Mouse (Mus musculus) NIH3T3 (cell line): ENCODE data around the gene Hnrnpul1.

Experiments used
- DNase-seq: peaks from one replicate; pipeline ENCODE4 v3.0.0-alpha.2; 2012; ENCODE audit warnings: low read depth

The Hnrnpul1 gene

DNA sequence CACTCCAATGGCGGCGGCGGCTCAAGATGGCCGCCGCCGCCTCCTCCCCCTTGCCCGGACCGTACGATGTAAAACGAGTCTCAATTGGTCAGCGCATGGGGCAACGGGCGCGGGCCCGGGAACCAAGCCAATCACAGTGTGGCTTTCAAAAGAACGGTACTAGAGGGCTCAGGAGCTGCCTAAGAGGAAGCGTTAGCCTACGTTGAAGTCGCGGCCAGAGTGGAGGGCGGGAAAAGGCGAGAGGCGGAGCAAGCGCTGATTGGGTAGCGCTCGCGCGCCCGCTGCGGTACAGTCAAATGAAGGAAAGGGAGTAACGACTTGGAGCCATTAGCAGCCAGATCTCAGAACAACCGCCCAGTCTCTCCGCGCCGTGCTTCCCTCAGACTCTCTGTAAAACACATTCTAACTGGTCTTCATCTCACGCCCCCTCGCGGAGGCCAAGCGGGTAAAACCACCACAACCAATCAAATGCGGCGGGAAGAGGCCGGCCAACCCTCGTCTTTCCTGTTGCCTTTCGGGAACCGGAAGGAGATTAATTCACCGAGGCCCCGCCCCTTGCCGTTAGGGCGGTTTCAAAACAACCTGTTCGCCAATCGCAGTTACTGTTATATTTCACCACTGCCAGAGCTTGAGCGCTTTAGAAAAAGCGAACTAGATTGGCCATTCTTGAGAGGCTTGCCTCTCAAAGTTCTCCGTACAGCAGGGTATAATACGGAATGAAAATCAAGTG lies at the start of gene Hnrnpul1:
Hnrnpul1 (minus strand) TSS at position 20 of the 730 bp plus-strand sequence.
- peak; percentile 99 for DNase-seq

DNA sequence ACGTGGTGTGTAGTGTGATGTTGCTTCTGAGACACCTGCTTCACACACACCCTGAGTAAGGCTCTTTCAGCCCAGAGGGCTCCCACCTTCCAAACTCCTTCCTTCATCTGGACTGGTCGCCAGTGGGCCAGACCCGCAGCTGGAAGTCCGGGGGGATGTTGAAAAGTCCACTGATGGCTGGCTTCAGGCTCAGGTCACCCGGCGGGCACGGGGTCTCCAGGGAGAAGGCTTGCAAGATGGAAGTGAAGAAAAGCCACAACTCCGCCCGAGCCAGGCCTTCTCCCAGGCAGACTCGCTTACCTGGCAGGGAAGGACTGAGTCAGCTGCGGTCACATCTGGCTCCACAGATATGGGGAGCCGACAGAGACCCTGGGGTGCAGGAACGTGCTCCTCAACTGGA lies 48.9 kb upstream of the Hnrnpul1 start:
- no peak for DNase-seq

DNA sequence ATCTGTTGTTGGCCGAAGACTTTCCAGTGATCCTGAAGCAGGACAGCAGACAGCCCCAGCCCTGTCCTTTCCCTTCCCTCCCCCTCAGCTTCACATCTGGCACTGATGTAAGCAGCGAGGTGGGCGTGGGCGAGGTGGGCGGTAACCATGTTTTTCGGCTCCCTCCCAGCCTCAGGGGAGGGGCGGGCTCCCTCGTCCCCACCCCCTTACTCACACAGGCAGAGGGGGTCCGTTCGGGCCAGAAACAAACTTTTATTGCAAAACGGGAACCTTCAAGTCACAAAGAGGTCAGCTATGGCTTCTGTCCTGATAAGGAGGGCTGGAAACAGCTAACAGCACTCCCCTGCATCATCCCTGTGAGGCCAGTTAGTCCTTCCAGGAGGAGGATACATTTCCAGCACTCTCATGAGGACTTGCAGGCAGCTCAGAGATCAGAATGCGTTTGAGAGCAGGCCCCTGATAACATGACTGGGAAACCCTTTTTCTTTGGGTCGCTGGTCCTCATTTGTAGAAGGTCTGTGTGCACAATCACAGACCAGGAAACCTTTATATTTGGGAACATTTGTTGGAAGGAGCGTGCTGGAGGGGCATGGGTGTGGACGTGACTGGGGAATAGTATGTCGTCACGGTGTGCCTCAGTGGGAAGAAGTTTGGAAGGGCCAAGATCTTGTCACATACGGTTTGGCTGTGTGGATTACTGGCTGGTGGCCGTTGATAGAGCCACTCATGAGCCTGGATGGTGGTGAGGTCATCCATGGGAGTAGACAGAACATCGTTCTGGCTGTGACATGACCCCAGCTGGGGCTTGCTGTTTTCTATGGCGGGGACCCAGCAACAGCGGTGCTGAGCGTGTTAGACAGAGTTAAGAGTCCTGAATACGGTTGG lies 47.9 kb upstream of the Hnrnpul1 start:
- peak; percentile 92 for DNase-seq

DNA sequence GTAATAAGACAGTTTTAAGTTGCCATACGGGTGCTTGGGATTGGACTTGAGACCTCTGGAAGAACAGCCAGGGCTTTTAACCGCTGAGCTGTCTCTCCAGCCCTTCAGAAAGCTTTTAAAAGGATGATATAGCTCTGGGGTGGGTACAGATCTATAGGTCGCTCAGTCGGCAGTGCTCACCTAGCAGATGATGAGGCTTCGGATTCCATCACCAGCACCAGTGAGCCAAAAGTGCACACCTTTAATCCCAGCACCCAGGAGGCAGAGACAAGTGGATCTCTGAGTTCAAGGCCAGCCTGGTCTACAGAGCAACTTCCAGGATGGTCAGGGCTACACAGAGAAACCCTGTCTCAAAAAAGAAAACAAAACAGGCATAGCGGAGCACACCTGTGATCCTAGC lies 46.5 kb upstream of the Hnrnpul1 start:
- no peak for DNase-seq

DNA sequence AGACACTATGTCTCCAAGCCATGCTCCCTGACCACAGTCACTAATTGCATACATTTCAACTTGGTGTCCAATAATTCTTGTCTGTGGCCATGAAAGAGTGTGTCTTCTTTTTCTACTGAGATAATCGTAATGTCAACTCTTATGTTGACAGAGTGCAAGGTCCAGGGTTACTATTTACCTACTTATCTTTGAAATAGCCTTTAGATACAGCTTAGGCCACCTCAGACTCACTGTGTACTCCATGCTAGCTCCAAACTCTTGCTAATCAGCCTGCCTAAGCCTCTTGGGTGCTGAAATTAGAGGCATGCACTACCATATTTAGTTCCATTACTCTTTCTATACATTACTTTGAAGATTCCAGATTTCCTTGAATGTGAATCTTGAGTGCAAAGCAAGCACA lies 44.8 kb upstream of the Hnrnpul1 start:
- no peak for DNase-seq

DNA sequence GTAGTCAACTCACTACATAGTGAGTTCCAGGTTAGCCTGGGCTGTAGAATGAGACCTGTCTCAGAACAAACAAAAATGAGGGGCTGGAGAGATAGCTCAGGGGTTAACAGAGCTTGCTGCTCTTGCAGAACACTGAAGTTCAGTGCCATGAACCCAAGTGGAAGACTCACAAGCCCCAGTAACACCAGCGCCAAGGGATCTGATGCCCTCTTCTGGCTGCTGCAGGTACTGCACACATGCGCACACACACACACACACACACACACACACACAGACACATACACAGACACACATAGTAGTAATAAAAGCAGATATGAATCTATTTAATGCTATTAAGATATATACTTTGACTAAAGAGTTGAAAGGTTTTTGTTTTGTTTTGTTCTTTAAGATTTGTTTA lies 44.0 kb upstream of the Hnrnpul1 start:
- DNase-seq = no peak

DNA sequence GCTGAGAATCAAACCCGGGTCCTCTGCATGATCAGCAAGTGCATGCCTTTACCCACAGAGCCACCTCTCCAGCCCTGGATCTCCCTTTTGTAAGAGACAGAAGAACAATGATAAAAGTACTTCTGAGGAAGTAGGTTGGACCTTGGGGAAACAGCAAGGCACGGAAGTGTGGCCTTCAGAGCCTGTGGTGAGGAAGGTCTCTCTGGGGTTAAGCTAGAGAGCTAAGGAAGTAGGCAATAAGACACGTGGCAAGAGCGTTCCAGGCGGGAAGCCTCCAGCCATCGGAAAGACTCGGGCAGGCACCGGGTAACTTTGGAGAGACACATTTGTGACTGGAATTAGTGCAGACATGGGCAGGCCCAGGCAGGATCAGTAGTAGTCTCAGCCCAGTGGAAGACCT lies 40.2 kb upstream of the Hnrnpul1 start:
- no peak for DNase-seq

DNA sequence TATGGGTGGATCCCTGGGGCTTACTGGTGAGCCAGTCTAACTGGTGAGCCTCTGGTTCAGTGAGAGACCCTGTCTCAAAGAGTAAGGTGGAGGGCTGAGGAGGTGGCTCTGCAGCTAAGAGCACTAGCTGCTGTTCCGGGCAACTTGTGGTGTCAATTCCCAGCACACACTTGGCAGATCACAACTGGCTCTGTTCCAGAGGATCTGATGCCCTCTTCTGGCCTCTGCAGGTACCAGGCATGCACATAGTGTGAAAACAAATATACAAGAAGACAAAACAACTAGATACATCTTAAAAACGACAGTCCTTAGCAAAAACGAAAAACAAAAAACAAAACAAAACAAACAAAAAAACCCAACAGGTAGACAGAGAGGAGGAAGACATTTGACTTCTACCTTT lies 39.1 kb upstream of the Hnrnpul1 start:
- DNase-seq = no peak

DNA sequence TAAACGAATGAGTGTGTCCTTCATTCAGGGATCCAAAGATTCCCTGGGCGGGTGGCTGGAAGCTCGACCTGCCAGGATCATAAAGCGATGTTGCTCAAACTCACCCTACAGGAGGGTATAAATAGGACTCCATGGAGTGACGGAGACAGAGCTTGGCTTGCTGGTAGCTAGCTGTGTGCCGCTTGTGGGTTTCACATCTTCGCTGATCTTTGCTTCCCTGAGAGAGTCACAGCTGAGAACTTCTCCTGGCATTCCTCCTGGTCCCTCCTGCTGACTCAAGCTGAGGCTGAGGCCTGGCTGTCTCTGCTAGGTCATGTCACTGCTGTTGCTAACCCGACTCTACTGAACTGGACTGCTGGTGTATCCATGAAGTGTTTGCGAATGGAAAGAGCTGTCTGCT lies 38.4 kb upstream of the Hnrnpul1 start:
- DNase-seq = peak; percentile 45

DNA sequence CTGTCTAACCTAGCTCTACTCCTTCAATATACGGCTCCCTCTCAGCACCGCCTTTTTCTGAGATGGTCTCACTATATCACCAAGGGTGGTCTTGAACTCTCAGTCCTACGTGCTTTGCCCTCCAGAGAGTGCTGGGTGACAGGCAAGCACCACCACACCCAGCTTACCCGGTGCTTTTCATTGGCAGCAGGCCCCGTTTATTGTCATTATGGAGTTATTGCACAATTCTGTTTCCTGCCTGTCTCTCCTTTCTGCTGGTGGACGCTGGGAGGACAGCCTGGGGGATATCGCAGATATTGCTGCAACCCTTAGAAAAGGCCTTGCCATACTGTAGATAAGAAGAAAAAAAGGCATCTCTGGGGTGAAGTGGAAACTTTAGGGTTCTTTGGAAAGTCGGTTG lies 36.1 kb upstream of the Hnrnpul1 start:
- DNase-seq = peak; percentile 49

DNA sequence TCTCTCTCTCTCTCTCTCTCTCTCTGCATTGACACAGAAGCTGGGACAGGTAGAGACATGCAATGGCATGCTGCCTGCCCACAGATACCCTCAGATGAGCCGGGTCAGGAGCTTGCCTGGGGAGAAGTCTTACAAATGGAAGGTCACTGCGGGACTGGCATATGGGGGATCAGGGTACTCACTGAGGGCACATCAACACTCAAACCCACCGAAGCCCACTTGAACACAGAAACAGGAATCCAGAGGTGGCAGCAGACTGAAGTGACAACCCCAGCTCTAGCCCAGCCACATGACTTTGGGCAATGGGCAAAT lies 34.5 kb upstream of the Hnrnpul1 start:
- DNase-seq = no peak

DNA sequence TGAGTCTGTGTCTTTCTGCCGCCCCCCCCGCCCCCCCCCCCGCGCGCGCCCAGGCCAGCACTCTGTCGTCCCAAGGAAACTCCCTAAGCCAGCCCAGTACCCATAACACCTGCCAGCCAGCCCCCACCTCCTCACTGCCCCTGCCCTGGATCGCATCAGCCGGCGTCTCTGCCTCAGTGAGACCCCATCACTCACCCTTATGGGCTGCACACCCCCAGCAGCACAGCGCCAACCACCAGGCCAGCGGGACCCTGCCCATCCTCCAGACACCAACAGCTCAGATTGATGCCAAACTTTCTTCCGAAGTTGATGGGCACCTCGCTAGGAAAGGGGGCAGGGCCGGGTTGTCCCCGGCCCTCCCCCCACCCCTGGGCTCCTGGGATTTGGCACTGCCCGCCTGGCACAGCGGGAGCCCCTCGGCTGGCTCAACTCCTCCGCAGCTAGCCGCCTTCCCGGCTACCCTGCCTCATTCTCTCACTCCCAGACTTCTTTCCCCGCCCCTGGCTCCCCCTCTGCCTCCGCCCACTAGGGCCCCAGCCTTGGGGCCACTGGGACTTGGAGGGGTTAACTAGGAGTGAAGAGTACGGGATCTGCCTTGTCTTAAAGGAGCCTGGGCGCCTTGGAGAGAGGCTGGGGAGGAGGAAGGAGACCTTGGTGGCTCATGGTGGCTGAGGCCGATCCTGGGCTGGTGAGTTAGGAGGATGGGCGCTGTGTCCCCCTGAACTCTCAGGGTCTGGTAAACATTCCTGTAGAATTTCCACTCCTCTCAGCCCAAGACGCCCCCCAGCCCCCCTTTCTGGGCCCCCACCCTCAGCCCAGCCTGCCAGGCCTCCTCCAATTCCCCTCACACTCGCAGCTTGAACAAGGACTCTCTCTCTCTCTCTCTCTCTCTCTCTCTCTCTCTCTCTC lies 33.9 kb upstream of the Hnrnpul1 start, which contains the start of gene Axl:
Axl (minus strand) TSS at position 486 of the 909 bp plus-strand sequence.
- DNase-seq = peak; percentile 92

DNA sequence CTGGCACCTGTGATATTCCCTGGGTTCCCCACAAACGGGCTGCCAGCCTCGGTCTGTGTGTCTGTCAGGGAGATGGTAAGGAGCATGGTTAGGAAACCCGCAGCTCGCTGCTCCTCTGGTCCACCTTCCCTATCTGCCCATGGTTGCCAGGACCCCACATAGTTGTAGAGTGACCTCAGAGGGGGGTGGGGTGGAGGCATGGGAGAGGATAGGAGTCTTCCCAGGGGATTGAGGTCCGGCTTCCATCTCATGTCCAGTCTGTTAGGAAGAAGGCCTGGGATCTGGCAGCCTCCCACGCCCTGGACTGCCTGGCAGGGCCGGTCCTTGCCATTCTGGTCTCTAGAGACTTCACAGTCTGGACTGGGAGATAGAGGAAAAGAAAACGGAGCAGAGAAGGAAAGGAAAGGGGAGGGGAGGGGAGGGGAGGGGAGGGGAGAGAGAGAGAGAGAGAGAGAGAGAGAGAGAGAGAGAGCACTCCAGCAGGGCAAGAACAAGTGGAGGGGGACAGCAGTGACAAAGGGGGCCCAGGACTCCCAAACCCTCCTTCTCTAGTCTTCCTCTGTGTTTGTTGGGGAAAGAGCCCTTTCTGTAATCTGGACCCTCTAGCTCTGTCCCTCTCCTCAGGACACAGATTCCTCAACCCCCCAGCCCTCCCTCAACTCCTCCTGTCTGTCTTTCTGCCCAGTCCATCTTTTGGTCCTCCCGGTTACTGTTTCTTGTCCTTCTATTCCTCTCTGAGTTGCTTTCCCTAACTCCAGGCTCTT lies 33.1 kb upstream of the Hnrnpul1 start:
- DNase-seq = peak; percentile 70

DNA sequence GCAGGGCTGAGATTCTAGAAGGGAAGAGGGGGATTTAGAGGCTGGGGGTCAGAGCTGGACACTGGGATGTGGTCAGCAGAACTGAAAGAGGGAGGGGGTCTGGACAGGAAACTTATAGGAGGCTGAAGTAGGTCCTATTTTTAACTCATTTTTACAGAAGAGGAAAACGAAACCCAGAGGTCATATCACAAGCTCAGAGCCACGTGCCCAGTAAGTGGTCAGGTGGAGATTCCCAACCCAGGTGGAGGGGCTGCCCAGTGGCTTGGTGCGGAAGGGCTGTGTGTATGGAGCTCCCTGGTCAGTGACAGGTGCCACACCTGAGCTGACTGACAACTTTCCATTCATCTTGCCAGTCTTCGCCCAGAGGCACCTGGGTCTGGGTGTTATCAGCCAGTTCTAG lies 32.4 kb upstream of the Hnrnpul1 start:
- peak; percentile 24 for DNase-seq

DNA sequence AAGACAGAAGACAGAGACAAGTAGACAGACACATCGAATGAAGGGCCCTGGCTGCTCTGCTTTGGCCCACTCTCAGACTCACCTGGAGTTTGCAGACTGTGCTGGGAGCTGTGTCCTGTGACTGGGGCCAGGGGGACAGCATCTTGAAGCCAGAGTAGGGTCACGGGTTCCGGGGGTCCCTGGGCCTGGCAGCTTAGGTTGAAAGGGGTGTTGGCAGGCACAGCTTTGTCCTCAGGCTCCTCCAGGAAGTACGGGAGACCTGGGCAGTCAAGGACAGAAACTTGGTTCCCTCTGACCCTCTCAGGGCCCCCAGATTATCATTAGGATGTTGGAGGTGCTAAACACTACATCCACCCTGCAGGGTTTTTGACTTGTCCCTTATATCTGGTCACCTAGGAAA lies 31.2 kb upstream of the Hnrnpul1 start:
- no peak for DNase-seq

DNA sequence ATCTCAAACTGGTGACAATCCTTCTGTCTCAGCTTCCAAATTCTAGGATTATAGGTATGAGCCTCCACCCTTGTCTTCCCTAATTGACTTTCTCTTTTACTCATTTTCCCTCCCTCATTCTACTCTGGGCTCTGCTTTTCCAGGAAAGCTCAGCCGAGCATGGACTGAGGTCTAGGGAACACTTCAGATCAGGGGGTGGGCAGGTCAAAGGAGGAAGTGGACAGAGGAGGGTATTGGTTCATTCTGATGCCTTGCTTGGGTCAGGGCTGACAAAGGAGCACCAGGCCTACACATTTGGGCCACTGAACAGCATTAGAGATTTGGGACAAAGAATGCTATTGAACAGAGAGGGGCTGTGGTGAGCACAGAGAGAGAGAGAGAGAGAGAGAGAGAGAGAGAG lies 30.3 kb upstream of the Hnrnpul1 start:
- no peak for DNase-seq

DNA sequence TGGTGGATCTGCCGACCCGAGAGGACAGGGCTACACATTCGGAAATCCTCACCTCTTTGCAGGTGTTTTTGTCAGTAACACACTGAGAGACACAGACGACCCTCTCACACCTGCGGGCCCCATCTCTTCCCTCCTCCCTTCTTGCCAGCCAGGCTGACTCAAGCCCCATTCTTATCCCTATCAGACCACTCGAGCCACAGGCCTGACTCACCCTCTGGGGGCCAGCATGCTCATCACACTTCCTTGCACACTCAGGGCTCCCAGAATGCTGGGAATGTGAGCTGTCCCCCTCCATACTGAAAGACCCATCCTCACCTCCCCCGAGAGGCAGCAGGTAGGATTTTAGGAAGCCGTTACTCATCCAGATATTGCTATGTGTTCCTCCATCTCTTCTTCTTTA lies 29.2 kb upstream of the Hnrnpul1 start:
- DNase-seq = peak; percentile 62

DNA sequence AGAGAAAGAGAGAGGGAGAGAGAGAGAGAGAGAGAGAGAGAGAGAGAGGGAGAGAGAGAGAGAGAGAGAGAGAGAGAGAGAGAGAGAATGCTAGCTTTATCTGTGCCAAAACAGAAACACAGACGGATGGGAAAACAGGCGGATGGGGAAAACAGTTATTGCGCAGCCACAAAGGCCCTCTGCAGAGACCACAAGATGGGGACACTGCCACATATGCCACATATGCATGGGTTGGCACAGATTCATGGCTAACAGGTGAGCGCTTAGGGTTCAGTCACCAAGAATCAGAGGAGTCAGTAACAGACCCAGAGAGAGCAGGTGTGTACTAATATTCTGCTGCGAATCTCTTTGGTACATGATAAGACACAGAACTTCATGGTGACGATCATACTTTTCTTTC lies 28.2 kb upstream of the Hnrnpul1 start:
- peak; percentile 46 for DNase-seq

DNA sequence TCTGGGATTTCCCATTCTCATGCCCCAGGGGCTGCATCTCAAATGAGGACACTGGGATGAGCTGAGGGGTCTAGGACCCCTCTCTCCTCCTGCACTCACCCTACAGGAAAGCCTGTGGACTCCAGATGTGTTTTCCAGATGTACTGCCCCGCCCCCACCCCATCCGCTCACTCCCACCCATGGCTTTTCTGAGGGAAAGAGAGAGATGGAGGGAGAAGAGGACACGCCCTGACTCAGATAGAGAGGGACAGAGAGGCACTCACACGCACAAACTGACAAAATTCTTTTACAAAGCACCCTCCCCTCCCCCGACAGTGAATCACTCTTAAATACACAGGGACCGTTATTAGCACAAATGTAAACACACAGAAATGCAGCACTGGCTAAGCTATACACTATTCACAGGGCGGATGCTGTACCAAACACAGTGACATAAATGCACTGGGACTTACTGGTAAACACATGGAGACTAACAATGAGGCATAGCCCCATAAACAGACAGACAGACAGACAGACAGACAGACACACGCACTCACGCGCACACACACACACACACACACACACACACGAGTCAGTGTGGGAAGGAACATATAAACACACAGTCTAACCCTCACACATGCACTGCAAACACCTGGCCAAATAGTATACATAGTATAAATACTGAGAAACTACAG lies 27.5 kb upstream of the Hnrnpul1 start:
- peak; percentile 81 for DNase-seq

DNA sequence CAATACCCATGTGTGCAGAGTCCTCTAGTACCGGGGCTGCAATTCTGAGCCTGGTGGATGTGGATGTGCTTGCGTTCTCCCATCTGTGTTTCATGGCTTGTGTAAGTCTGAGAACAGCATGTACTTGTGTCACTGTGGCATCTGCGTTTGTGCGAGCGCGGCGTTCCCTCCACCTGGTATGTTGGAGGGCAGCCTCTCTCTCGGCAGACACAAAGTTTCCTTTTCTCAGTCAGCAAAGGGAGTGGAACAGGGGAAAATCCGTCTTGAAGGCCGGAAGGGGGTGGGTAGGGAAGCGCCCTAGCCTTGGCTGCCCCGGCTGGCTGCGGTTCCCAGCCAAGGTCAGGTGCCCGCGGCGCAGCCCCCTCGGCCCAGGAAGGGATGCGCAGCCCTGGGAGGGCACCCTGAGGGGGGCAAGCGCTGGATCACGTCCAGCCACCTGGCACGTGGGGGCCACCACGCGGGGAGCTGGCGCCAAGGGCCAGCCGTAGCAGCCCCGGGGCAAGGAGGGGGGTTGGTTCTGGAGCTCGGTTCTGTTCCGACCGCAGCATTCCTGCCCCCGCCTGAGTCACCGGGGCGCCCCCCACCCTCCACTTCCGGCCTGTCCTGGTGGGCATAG lies 26.9 kb upstream of the Hnrnpul1 start:
- peak; percentile 78 for DNase-seq

DNA sequence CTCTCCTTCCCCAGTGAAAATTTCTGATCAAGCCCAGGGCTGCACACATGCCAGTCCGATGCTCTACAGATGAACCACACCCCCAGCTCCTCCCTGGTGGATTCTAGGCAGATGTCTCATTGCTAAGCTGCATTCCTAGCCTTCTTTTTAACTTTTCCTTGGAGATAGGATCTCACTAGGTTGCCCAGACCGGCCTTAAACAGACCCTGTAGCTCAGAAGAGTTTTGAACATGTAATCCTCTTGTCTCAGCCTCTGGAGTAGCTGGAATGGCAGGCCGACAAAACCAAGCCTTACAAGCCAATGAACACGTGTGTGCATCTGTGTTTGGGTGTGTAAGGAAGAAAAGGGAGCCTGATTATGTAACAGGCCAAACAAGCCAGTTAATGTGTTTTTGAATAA lies 26.2 kb upstream of the Hnrnpul1 start:
- peak; percentile 72 for DNase-seq
